Mouse (Mus musculus) right cerebral cortex, postnatal 36 days (tissue): ENCODE measurements around the gene Zkscan4.
A peak's percentile ranks its signal among the peaks of the same experiment; 100 is the strongest.
"Not testable (repeated sequence)": the region's sequence is repeated elsewhere in the genome, so short reads cannot be mapped to it uniquely, and the experiment has no call there.

Source experiments
- DNase-seq, 2 experiments: peaks; one replicate each; pipeline ENCODE4 v3.0.0; 2022; ENCODE audit warnings: low spot score in 2 of 2, mixed read lengths in 1 of 2

The Zkscan4 gene

GRCm38 (mm10) chr13:21478759-21479670, at the start of gene Zkscan4, which contains the start of gene Gm10065:
TSS of gene Zkscan4 (plus strand) at chr13:21478907.
TSS of gene Gm10065 (minus strand) at chr13:21479441.
- peak; percentile 68 to 75 for DNase-seq

DNA sequence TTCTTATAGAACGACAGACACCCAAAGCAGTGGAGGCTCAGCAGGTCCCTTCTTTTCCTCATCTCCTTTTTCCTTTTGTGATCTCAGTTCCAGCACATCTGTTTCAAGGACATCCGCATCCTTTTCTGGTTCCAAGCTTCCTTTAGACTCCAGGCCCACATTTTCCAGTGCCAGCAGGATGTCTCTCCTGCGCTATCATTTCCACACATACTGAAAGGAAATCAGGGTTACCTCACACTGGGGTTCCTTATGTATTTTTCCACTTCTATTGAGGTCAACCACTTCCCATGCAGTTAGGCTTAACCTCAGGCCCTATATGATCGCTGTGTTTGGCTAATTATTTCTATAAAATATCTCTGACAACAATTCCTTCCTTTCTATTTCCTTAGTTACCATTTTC, 43.2 kb upstream of the Zkscan4 start:
- no peak for DNase-seq

DNA sequence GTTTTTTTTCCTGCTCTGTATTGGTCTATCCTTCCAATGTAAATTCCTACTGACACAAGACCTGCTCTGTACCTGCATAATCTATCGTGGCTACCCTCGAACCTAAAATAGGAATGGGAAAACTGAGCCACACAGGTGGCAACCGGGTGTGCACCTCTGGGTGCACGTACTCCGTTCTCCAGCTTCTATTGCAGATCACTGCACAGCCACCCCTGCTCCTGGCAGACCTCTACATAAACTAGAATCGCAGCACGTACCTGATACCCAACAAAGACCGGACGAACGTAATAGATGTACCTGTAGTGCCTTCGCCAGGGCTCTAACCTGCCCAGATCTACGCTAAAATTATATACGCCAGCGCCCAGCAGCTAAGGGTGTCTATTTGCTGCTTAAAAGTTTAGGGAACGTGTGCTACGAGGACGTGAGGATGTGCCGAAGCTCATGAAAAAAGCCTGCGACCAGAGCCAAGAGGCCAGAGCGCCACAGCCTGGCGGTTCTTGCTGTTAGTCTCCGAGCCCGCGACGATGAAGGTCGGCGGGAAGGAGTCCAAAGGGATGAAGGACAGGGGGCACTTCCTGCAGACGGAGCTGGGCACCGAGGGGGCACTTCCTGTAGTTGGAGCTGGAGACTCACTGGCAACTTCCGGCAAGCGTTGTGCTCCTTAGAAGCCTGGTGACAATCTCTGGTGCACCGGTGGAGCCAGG, 38.1 kb upstream of the Zkscan4 start, which contains the start of gene Pgbd1:
TSS of gene Pgbd1 (minus strand) at position 556 of the 704 bp plus-strand sequence.
- DNase-seq, result peak; percentile 56 to 68

- no peak for DNase-seq
Observed at GRCm38 (mm10) chr13:21441207-21441572, 37.5 kb upstream of the Zkscan4 start.

DNA sequence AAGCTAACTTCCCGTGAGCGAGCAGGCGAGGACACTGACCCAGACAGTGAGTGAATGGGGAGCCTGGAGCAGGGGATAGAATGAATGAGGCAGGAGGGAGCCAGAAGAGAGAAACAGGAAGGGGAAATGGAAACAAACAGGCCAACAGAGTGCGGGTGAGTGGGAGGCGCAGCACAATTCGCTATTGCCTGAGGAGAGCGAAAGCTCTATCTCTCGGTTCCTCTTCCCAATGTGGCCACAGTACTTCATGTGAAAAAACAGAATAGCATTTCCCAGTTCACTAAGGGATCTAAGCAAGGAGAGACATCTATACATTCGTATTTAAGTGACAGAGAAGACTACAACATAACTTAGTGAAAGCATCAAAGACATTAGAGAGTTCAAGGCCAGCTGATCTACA, 31.9 kb upstream of the Zkscan4 start:
- no peak for DNase-seq

DNA sequence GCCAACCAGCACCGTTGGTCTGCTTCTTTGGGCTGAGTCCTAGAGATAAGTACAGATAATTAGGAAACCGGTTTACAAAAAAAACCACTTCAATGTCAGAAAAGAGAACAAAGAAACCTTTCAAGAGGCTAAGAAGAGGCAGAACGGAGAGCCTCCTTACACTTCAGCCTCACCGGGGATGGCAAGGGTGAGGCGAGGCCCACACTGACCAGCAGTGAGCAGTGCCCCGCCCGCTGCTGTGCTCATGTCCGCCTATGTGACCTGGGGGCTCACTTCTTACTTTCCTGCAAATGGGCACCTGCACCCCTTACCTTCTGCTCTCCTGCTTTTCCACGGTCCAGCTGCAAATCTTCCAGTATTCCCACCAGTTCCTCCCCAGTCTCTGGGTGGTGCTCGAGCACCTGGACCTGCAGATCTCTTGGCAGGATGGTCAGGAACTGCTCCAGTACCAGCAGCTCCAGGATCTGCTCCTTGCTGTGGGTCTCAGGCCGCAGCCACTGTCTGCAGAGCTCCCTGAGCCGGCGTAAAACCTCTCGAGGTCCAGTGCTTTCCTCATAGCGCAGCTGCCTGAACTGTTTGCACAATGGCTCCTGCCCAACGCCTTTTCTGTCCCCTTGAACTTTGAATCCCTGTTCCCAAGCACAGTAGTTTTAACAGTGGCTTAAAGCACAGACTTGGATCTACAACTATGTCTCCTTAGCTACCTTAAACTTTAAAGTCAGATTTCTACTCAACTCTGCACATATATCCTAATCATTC, 30.7 kb upstream of the Zkscan4 start:
- no peak for DNase-seq

DNA sequence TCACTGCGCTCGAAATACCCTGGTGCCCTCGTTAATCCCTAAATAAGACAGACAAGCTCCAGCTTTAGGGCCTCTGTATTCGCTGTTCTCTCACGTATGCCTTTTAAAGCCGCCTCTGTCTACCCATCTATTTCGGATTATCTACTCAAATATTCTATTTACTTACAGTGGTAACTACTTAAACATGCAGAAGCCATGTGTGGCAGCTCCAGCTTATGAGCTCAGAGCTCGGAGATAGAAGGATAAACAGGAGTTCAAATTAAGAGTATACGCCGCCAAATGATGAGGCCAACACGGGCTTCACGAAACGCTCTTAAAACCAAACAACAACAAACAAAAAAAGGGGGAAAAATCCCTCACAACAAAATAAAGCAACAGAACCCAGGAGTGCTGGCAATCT, 25.7 kb upstream of the Zkscan4 start:
- no peak for DNase-seq

DNA sequence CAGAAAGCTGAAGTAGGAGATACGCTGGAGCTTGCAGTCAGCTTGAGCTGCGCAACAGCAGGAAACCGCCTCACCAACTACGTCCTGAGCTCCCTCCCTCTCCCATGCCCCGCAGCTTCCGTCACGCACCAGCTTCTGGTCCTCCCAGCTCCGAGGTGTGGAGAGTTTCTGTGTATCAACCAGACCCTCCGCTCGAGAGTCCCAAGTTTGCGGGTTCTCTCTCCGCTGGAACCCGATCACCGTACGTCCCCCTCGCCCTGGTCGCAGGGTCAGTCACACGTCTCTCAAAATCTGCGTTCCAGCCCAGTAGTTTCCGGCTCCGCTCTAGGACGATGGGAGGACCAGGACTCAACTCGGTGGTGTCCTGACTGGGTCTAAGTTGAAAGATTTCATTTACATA, 25.3 kb upstream of the Zkscan4 start, which contains the start of gene Zscan26:
TSS of gene Zscan26 (minus strand) at position 282 of the 400 bp plus-strand sequence.
- peak; percentile 78 to 81 for DNase-seq

DNA sequence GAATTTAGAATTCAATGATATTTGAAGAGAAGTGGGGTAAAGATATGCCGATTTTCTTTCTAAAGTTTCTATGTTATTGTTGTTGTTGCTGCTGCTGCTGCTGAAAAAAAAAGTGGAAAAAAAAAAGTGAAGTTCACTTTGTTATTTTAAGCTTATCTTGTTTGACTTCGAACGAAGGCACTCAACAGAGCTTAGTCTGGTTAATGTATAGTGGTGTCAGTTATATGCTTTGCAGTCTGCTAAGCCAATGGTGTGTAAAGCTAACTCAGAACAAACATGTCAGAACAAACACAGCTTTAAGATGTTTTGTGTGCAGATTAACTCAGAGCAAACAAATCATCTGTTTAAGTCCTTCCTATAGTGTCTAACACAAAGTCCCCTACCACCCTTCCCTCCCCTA, 24.6 kb upstream of the Zkscan4 start:
- DNase-seq, result no peak

DNA sequence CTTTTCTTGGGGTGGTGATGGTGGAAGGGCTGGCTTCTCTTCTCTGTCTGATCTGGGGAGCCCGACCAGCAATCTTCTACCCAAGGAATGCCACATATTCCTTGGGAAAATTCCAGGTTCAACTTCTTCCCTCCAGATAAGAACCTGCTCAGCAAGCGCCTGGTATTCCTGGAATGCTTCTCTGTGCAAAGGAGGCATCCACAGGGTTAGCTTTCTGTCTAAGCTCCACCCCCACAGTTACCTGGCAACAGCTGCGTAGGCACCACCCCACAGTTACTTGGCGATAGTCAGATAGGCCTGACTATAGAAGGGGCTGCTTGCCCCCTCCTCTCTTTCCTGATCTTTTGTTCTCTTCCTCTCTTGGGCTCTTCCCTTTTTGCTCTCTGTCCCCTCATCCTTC, 22.4 kb upstream of the Zkscan4 start:
- DNase-seq, result no peak

DNA sequence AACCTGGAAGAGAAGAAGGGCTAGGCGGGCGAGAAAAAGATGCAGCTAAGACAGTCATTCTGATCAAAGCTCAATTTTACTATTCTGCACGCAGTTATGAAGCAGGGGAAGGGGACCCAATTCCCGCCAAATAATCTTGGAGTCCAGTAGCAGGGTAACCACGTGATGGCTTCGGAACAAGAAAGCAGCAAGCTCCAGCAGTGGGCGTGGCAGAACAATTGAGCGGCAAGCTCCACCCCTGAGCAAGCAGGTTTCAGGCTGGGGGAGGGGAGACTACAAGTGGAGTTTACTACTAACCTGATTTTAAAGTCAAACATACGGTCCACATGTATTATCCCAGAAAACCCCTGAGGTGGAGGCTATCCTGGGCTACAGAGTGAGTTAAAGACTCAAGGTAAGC, 16.2 kb upstream of the Zkscan4 start:
- DNase-seq, result not testable (repeated sequence)

DNA sequence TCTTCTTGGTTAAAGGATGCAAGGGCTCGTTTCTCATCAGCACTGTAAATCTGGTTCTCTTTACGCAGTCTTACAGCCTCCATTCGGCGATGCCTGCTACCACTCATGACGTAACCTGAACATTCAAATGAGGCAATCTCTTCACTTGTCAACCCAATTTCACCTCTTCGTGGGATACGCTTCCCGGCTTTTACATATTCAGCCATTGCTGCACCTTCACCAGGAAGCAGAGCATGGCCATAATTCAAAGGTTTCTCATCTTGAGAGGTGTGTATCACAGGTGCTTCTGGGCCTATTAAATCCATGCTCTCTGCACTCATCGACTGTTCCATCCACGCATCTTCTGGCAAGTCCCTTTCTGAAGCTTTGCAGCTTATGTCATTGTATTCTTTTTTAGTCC, 11.4 kb upstream of the Zkscan4 start:
- no peak for DNase-seq

GRCm38 (mm10) chr13:21468061-21469019, 10.4 kb upstream of the Zkscan4 start, which contains the start of gene Nkapl:
TSS of gene Nkapl (minus strand) at chr13:21468509.
- peak; percentile 65 to 73 for DNase-seq

DNA sequence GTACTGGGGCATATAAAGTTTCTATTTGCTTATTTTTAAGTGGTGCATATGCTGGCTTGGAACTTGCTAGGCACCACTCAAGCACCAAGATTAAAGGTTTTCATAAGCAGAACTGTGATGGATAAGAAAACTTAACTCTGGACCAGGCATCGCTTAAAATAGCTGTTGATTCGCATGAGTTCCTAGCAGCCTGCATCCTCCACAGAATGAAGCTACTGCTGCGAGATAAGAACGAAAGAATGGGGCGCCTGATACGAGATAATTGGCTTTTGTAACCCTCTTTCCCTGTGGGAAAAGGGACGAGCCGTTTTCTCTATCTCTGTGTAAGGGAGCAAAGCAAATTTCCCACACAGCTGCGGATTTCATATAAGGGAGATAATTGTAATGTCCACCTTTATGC, 9.6 kb upstream of the Zkscan4 start:
- no peak for DNase-seq

- no peak for DNase-seq
Observed at GRCm38 (mm10) chr13:21472427-21472826, 6.3 kb upstream of the Zkscan4 start.

GRCm38 (mm10) chr13:21486881-21487280, 8.2 kb downstream of the Zkscan4 start:
- DNase-seq, result no peak

DNA sequence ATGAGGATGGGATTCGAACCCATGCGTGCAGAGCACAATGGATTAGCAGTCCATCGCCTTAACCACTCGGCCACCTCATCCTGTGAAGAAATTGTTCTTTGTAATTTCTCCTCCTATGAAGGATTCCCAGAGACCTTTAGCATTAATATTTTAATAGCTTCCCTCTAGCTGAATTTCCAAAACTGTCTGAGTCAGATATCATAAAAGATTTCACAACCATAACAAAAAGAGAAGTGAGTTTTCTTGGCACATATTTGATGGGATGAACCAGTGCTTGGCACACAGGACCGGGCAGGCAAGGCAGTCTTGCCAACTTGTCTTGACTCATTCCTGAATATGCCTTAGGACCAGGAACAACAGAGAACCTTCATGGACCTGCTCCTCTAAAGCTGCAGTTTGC, 14.1 kb downstream of the Zkscan4 start:
- no peak for DNase-seq

- no peak for DNase-seq
Observed at GRCm38 (mm10) chr13:21495080-21495479, 16.4 kb downstream of the Zkscan4 start, which contains the start of gene AK157302. TSS of gene AK157302 (plus strand) at chr13:21495223.

GRCm38 (mm10) chr13:21501182-21501581, 22.5 kb downstream of the Zkscan4 start, which contains the start of gene Gm11273:
TSS of gene Gm11273 (minus strand) at chr13:21501418.
- not testable (repeated sequence) for DNase-seq

GRCm38 (mm10) chr13:21502296-21502695, 23.6 kb downstream of the Zkscan4 start:
- no peak for DNase-seq
